Mouse (Mus musculus): Measurements from ENCODE around the gene Alk.
"Not testable (repeated sequence)": the region's sequence is repeated elsewhere in the genome, so short reads cannot be mapped to it uniquely, and the experiment has no call there.

Alk gene

GRCm38 (mm10) chr17:72527481-72527880 is 76.9 kb downstream of the Alk start:
- DNase-seq (ENCODE audit: low read depth): no peak

DNA sequence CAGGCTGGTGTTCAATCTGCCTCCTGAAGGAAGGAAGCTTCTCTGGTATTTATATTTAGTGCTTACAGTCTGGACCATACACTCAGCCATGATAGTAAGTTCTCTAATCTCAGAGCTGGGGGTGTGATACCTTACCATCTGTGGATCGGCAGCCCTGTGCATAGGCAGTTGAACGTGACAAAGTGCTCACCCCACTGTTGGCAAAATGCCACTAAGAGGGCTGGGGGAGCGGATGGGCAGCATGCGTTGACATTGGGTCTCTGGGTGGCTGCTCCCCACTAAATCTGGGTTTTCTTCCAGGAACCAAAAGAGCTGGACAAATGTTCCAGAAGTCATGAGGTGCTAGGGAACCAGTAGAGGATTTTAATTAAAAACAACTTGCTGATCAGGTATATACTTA is 78.1 kb downstream of the Alk start:
- DNase-seq (ENCODE audit: low read depth): no peak

DNA sequence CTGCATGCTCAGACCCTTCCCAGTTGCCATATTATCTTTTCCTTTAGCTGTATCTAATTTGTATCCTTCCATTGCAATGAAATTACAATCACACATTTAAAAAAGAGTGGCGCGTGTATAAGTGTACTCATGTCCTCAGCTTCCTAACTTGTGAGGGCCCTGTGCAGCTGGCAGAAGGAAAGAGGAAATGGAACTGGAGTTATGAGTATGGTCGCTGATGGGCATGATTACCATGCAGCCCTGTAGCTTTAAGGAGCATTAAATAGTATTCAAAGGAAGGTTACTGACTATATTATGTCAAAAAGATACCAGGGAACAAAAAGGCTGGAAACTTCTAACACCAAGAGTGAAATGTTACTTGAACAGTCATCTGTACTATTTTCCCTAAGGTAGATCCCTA is 79.6 kb downstream of the Alk start:
- DNase-seq (ENCODE audit: low read depth): no peak

- DNase-seq (ENCODE audit: low read depth): no peak
Observed at GRCm38 (mm10) chr17:72523006-72523405, 81.4 kb downstream of the Alk start.

DNA sequence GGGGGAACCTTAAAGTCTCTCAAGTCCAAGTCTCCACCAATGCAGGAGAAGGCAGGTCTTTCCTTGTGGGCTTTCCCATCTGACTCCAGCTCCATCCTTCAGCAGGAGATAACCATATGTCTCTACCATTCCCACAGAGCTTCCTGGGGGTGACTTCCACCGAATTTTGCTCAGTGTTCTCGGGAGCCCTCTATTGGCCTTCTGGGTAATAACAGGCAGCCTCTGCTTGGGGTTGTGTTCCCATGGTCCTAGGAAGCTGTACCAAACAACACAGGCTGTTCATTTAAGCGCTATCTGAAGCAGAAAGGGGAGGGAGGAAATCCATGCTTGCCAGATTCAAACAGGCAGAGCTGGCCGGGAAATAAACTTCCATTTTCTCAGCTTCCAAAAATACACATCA is 82.0 kb downstream of the Alk start:
- DNase-seq (ENCODE audit: low read depth): peak; percentile 66

GRCm38 (mm10) chr17:72521353-72521752 is 83.1 kb downstream of the Alk start:
- DNase-seq (ENCODE audit: low read depth): no peak

GRCm38 (mm10) chr17:72510746-72511145 is 93.7 kb downstream of the Alk start:
- DNase-seq (ENCODE audit: low read depth): no peak

- no peak for DNase-seq (ENCODE audit: low read depth)
Observed at GRCm38 (mm10) chr17:72508678-72509394, 95.6 kb downstream of the Alk start.

GRCm38 (mm10) chr17:72505213-72505612 is 99.2 kb downstream of the Alk start:
- DNase-seq (ENCODE audit: low read depth): no peak

- no peak for DNase-seq (ENCODE audit: low read depth)
Observed at GRCm38 (mm10) chr17:72504581-72504980, 99.8 kb downstream of the Alk start.

GRCm38 (mm10) chr17:72495395-72495794 is 109.0 kb downstream of the Alk start:
- DNase-seq (ENCODE audit: low read depth): no peak

- DNase-seq (ENCODE audit: low read depth): no peak
Observed at GRCm38 (mm10) chr17:72485623-72486022, 118.8 kb downstream of the Alk start.

GRCm38 (mm10) chr17:72479260-72479659 is 125.2 kb downstream of the Alk start:
- not testable (repeated sequence) for DNase-seq (ENCODE audit: low read depth)

DNA sequence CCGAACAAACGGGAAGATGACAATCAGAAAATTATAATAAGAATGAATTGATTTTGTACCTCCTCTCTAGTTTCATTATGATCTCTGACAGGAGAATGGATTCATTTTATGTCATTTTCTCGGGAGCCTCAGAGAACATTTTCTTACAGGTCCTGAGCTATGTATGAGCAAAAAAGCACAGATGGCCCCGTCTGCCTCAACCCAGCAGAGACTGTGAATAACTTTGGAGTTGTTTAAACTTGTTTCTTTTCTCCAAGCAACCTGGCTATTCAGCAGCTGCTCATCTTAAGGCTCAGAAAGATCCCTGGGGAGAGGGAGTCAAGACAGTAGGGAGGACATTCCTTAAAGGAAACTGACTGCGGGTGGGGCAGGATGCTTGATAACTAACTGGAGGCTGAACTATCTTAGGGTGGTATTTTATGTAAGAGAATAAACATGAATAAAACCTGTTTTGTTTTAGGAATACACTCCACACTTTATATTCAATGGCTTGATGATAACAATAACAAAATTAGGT is 126.5 kb downstream of the Alk start:
- no peak for DNase-seq (ENCODE audit: low read depth)

GRCm38 (mm10) chr17:72476956-72477355 is 127.5 kb downstream of the Alk start:
- DNase-seq (ENCODE audit: low read depth): no peak

DNA sequence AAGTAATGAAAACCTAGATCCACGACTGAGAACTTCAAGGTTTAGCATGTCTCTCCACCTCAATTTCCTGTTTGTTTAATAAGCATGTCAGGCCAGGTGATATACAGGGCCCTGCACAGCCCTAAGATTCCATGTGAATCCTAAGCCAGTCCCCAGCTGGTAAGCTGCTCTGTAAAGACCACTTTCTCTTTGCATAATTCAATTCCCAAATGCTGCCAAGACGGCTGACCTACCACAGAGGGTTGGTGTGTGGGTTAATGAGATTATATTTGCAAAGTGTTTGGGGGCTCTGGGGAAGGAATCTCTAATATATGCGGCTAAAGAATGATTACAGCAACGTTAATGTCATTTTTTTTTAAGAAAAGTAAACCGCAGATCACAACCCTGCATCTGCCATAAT is 130.3 kb downstream of the Alk start:
- no peak for DNase-seq (ENCODE audit: low read depth)

DNA sequence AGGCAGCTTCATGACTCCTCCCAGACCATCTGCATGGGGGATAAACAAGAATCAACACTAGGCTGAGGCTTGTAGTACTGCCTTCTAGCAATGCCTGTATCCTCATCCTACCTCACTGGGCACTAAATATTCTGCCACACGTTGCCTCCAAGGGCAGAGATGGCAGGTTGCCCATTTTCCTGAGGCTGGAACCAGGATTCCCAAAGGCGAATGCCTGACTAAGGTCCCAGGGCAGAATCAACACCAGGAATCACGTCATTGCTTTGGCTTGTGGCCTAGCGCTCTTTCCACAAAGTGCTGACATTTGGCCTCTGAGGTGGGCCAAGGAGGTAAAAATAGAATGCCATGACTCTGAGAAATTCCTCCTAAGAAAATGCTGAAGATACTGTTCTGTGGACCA is 155.9 kb downstream of the Alk start:
- DNase-seq (ENCODE audit: low read depth): peak; percentile 14

- DNase-seq (ENCODE audit: low read depth): no peak
Observed at GRCm38 (mm10) chr17:72445204-72446177, 158.9 kb downstream of the Alk start.

DNA sequence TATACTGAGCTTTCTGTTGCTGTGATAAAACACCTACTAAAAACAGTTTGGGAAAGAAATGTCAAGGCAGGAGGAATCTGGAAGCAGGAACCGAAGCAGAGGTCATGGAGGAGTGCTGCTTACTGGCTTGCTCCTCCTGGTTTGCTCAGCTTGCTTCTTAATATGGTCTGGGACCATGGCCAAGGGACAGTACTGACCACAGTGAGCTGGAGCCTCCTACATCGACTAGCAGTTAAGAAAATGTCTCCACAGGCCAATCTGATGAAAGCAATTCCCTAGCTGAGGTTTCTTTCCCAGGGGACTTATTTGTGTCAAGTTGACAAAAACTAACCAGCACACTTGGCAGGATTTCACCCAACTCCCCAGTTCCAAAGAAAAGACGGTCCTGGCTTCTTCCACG is 187.0 kb downstream of the Alk start:
- DNase-seq (ENCODE audit: low read depth): peak; percentile 5

GRCm38 (mm10) chr17:72414676-72415075 is 189.8 kb downstream of the Alk start:
- DNase-seq (ENCODE audit: low read depth): no peak

DNA sequence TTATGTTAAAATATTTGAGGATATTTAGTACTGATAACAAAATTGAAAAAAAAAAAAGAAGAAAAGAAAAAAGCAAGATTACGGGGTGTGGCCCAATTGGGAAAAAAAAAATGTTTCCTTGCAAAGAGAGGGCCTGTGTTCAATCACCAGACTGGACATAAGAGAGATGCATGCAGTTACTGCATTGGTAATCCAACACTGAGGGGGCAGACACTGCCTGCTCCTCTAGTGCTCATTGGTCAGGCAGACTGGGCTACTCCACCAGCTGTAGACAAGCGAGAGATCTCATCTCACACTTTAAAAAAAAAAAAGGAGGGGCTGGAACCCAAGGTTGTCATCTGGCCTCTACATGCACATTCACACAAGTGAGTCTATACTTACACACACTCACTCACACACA is 199.6 kb downstream of the Alk start:
- no peak for DNase-seq (ENCODE audit: low read depth)

DNA sequence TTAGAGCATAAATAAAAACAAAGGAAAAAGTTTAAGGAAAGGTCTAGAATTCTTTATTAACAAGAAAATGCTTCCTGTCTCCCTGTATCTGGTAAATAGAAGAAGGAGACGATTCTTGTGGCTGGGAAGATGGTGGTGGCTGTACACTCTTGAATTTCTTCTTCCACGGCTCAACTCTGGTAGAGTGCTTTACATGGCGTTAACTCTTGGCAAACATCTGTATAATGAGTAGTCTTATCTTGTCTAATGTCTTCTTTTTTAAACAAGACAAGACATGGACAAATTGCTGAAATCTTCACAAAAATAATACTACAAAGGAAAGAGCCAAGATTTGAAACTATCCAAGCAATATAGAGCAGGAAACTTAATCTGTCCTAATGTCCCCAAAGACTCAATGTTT is 202.6 kb downstream of the Alk start:
- DNase-seq (ENCODE audit: low read depth): no peak

DNA sequence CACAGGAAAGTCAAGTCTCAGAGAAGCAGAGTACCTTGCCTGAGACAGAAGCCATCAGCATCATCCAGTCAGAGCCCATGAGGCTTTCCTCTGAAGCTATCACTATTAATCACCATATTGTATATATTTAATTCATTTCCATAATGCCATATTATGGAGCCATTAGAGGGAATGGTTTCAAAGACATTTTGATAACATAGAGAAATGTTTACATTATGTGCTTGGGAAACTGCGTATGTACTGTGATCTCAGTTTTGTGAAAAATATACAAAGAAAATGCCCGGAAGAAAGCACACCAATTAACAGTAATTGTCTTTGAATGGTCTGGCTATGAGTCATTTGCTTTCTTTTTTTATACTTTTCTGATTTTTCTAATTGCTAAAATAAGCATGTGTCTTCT is 203.1 kb downstream of the Alk start:
- no peak for DNase-seq (ENCODE audit: low read depth)

All from NIH3T3 (cell line).